Mouse (Mus musculus) midbrain, embryonic 13.5 days (tissue): ENCODE results near the gene Wdr53. TPM values are rescaled to one million over a fixed set of nuclear protein-coding genes. Genes with fewer than 3 reads are reported as not detected.
"Not testable (repeated sequence)": the region's sequence is repeated elsewhere in the genome, so short reads cannot be mapped to it uniquely, and the experiment has no call there.

ENCODE experiments used
- ATAC-seq: fragments of 200-750 bp; cut with Nextera tagmentation; 2 replicates; pipeline ENCODE4 v1.8.0; 2017; ENCODE audit warnings: mild to moderate bottlenecking, moderate TSS enrichment, moderate library complexity
- H3K27ac ChIP-seq: fragments of 300-500 bp; sonication (generic); 2 replicates; pipeline ENCODE4 v1.5.1; 2015; ENCODE audit warnings: inconsistent platforms, mild to moderate bottlenecking, moderate library complexity
- H3K27me3 ChIP-seq: fragments of 300-500 bp; sonication (generic); 2 replicates; pipeline ENCODE4 v1.6.1; 2015; ENCODE audit warnings: mild to moderate bottlenecking, inconsistent platforms
- H3K36me3 ChIP-seq: fragments of 300-500 bp; sonication (generic); 2 replicates; pipeline ENCODE4 v1.6.1; 2015; ENCODE audit warnings: mild to moderate bottlenecking, inconsistent platforms
- H3K4me1 ChIP-seq: fragments of 300-500 bp; sonication (generic); replicated peaks from 2 replicates; pipeline ENCODE4 v1.6.1; 2015; ENCODE audit warnings: inconsistent platforms
- H3K4me2 ChIP-seq: fragments of 300-500 bp; sonication (generic); replicated peaks from 2 replicates; pipeline ENCODE4 v1.6.1; 2015; ENCODE audit warnings: moderate library complexity, mild to moderate bottlenecking, inconsistent platforms
- H3K4me3 ChIP-seq: fragments of 300-500 bp; sonication (generic); replicated peaks from 2 replicates; pipeline ENCODE4 v1.5.1; 2015; ENCODE audit warnings: mild to moderate bottlenecking, inconsistent platforms
- H3K9ac ChIP-seq: fragments of 300-500 bp; sonication (generic); replicated peaks from 2 replicates; pipeline ENCODE4 v1.6.1; 2015; ENCODE audit warnings: mild to moderate bottlenecking, inconsistent platforms
- H3K9me3 ChIP-seq: fragments of 300-500 bp; sonication (generic); 2 replicates; pipeline ENCODE4 v1.6.1; 2016; ENCODE audit warnings: mild to moderate bottlenecking, inconsistent platforms
- WGBS: fragments of 180-500 bp; shearing (Covaris S2); methylation state at CpG from one replicate; pipeline ENCODE4 v1.1.7; 2015; 5-methylcytosine and 5-hydroxymethylcytosine counted together
- polyA plus RNA-seq: library from polyadenylated mRNA; unstranded; fragments of >200 nt; fragmentation: Nextera tagmentation; extraction: Ambion mirVana; gene quantifications from 2 replicates; pipeline ENCODE4 v1.2.1, GENCODE M21; 2015

The Wdr53 gene
- polyA plus RNA-seq, 1 experiment from 2014 or later = 15.6 TPM

GRCm38 (mm10) chr16:32239428-32240312, 7.4 kb upstream of the Wdr53 start:
- no peak overlapping the region for H3K4me3 ChIP-seq

GRCm38 (mm10) chr16:32243901-32244300, 3.1 kb upstream of the Wdr53 start:
- no peaks in the 10 kb centered on the region for H3K36me3 ChIP-seq
- no peak overlapping the region for H3K4me3 ChIP-seq
- peaks cover 30% of the 10 kb centered on the region for H3K4me1 ChIP-seq
- 97% methylated on average over 3 of the region's 3 CpGs for WGBS
- no peak overlapping the region for H3K9ac ChIP-seq
- no peak overlapping the region for H3K4me2 ChIP-seq
- ATAC-seq = no peak
- H3K27ac ChIP-seq = no peak overlapping the region
- H3K27me3 ChIP-seq = no peaks in the 10 kb centered on the region
- no peaks in the 10 kb centered on the region for H3K9me3 ChIP-seq

More at GRCm38 (mm10) chr16:32239428-32240312, 7.4 kb upstream of the Wdr53 start:
- Histone ChIP-seq H3K4me2 (no peak overlapping the region), H3K27ac (no peak overlapping the region), H3K27me3 (no peaks in the 10 kb centered on the region), H3K4me1 (peaks cover 8% of the 10 kb centered on the region), H3K9me3 (no peaks in the 10 kb centered on the region), H3K36me3 (peaks cover 23% of the 10 kb centered on the region), H3K9ac (no peak overlapping the region)
- no peak for ATAC-seq
- 96% methylated on average over 2 of the region's 2 CpGs for WGBS

GRCm38 (mm10) chr16:32246351-32246791, 656 bp upstream of the Wdr53 start:
- H3K9me3 ChIP-seq = no peaks in the 10 kb centered on the region
- under 1% methylated on average over 39 of the region's 41 CpGs for WGBS
- ATAC-seq = peak; percentile 70

GRCm38 (mm10) chr16:32264225-32264624, 17.2 kb downstream of the Wdr53 start:
- not testable (repeated sequence) for H3K9ac ChIP-seq, H3K36me3 ChIP-seq, H3K27ac ChIP-seq, ATAC-seq, H3K27me3 ChIP-seq, H3K9me3 ChIP-seq, H3K4me3 ChIP-seq, H3K4me1 ChIP-seq, H3K4me2 ChIP-seq
- 90% methylated on average over 2 of the region's 2 CpGs for WGBS

More at GRCm38 (mm10) chr16:32246351-32246791, 656 bp upstream of the Wdr53 start:
- Histone ChIP-seq H3K4me1 (peaks cover 30% of the 10 kb centered on the region), H3K4me3 (peak overlapping the region; percentile 94), H3K36me3 (no peaks in the 10 kb centered on the region), H3K9ac (peak overlapping the region; percentile 93), H3K4me2 (peak overlapping the region; percentile 76), H3K27me3 (no peaks in the 10 kb centered on the region), H3K27ac (peak overlapping the region; percentile 94)

GRCm38 (mm10) chr16:32271291-32271690, 24.3 kb downstream of the Wdr53 start, which contains the start of gene Smco1:
Smco1 (plus strand) TSS chr16:32271468.
- Histone ChIP-seq H3K9me3 (no peaks in the 10 kb centered on the region), H3K4me1 (no peaks in the 10 kb centered on the region), H3K9ac (no peak within 1 kb of the TSS), H3K27me3 (no peaks in the 10 kb centered on the region), H3K4me2 (no peak within 1 kb of the TSS), H3K27ac (no peak within 1 kb of the TSS), H3K36me3 (no peaks in the 10 kb centered on the region), H3K4me3 (no peak within 1 kb of the TSS)
- WGBS = 86% methylated on average over 11 of the region's 11 CpGs
- no peak for ATAC-seq

- no peak overlapping the region for H3K4me2 ChIP-seq
- H3K27ac ChIP-seq = no peak overlapping the region
- H3K9me3 ChIP-seq = no peaks in the 10 kb centered on the region
- no peaks in the 10 kb centered on the region for H3K36me3 ChIP-seq
- 55% methylated on average over 9 of the region's 9 CpGs for WGBS
- no peak for ATAC-seq
- no peaks in the 10 kb centered on the region for H3K27me3 ChIP-seq
- no peak overlapping the region for H3K4me3 ChIP-seq
- H3K9ac ChIP-seq = no peak overlapping the region
- peaks cover 7% of the 10 kb centered on the region for H3K4me1 ChIP-seq
Measured at GRCm38 (mm10) chr16:32273338-32273737, 26.3 kb downstream of the Wdr53 start.

- Histone ChIP-seq H3K9me3 (no peaks in the 10 kb centered on the region), H3K27ac (no peak overlapping the region), H3K27me3 (no peaks in the 10 kb centered on the region), H3K4me2 (no peak overlapping the region), H3K4me3 (no peak overlapping the region), H3K36me3 (0 out of 2 replicates have a peak, but pooled peaks cover 1% of the 10 kb centered on the region), H3K4me1 (peaks cover 23% of the 10 kb centered on the region), H3K9ac (no peak overlapping the region)
- ATAC-seq = no peak
- 92% methylated on average over 6 of the region's 6 CpGs for WGBS
Measured at GRCm38 (mm10) chr16:32275041-32275440, 28.0 kb downstream of the Wdr53 start.

- no peaks in the 10 kb centered on the region for H3K9me3 ChIP-seq
- peaks cover 31% of the 10 kb centered on the region for H3K4me1 ChIP-seq
- ATAC-seq = no peak
- H3K4me3 ChIP-seq = no peak overlapping the region
- no peaks in the 10 kb centered on the region for H3K27me3 ChIP-seq
- H3K9ac ChIP-seq = no peak overlapping the region
- no peak overlapping the region for H3K4me2 ChIP-seq
- H3K36me3 ChIP-seq = 0 out of 2 replicates have a peak, but pooled peaks cover 5% of the 10 kb centered on the region
- H3K27ac ChIP-seq = no peak overlapping the region
- 89% methylated on average over 1 of the region's 1 CpGs for WGBS
Measured at GRCm38 (mm10) chr16:32275830-32276229, 28.8 kb downstream of the Wdr53 start.

GRCm38 (mm10) chr16:32277308-32278256, 30.6 kb downstream of the Wdr53 start, which contains the start of gene Rnf168:
Rnf168 (plus strand) TSS chr16:32277459.
- H3K27me3 ChIP-seq = no peaks in the 10 kb centered on the region
- H3K4me2 ChIP-seq = peak within 1 kb of the TSS; percentile 59
- ATAC-seq = peak; percentile 95
- peaks cover 45% of the 10 kb centered on the region for H3K4me1 ChIP-seq
- H3K4me3 ChIP-seq = peak within 1 kb of the TSS; percentile 84
- peaks cover 11% of the 10 kb centered on the region; the same call in 1 of the 2 replicates for H3K36me3 ChIP-seq
- peak within 1 kb of the TSS; percentile 95 for H3K27ac ChIP-seq
- peak within 1 kb of the TSS; percentile 86 for H3K9ac ChIP-seq
- H3K9me3 ChIP-seq = no peaks in the 10 kb centered on the region
- under 1% methylated on average over 74 of the region's 75 CpGs for WGBS

GRCm38 (mm10) chr16:32278396-32278795, 31.4 kb downstream of the Wdr53 start:
- Histone ChIP-seq H3K9ac (peak overlapping the region; percentile 86), H3K27ac (peak overlapping the region; percentile 95; the same call in 1 of the 2 replicates), H3K4me1 (peaks cover 45% of the 10 kb centered on the region), H3K4me2 (peak overlapping the region; percentile 59), H3K27me3 (no peaks in the 10 kb centered on the region), H3K36me3 (peaks cover 17% of the 10 kb centered on the region), H3K9me3 (no peaks in the 10 kb centered on the region), H3K4me3 (peak overlapping the region; percentile 84)
- no peak for ATAC-seq
- 63% methylated on average over 7 of the region's 7 CpGs for WGBS

GRCm38 (mm10) chr16:32280211-32280610, 33.2 kb downstream of the Wdr53 start:
- no peak for ATAC-seq
- Histone ChIP-seq H3K9ac (no peak overlapping the region), H3K4me3 (peak overlapping the region; percentile 12), H3K27ac (no peak overlapping the region), H3K4me1 (peaks cover 45% of the 10 kb centered on the region), H3K9me3 (no peaks in the 10 kb centered on the region), H3K4me2 (peak overlapping the region; percentile 59), H3K36me3 (peaks cover 35% of the 10 kb centered on the region), H3K27me3 (no peaks in the 10 kb centered on the region)
- 94% methylated on average over 8 of the region's 8 CpGs for WGBS
